Mouse (Mus musculus): Measurements from ENCODE around the gene Klf2. TPM values are rescaled to one million over a fixed set of nuclear protein-coding genes. Genes with fewer than 3 reads are reported as not detected.

Klf2 gene
- polyA plus RNA-seq (2012; rRNA removed; ENCODE audit: low replicate concordance) = 40.6 and 287 TPM in 2 replicates

DNA sequence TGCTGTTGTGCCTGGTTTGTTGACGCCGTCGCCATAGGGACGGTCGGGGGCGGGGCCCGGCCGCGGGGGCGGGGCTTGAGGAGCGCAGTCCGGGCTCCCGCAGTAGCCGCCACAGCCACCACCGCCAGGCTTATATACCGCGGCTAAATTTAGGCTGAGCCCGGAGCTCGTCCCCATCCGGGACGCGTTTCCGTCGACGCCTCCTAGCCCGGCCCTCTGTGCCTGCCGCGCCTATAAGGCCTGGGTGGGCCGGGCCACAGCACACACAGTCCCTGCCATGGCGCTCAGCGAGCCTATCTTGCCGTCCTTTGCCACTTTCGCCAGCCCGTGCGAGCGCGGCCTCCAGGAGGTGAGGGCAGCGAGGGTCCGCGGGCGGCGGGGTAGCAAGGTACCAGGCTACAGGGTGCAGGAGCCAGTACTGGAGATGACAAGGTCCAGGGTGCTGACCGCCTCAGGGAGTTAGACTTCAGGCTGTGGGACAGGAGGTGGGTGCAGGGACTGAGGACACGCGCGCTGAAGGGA, at the start of gene Klf2:
Klf2 (plus strand) TSS at position 233 of the 522 bp plus-strand sequence.

DNA sequence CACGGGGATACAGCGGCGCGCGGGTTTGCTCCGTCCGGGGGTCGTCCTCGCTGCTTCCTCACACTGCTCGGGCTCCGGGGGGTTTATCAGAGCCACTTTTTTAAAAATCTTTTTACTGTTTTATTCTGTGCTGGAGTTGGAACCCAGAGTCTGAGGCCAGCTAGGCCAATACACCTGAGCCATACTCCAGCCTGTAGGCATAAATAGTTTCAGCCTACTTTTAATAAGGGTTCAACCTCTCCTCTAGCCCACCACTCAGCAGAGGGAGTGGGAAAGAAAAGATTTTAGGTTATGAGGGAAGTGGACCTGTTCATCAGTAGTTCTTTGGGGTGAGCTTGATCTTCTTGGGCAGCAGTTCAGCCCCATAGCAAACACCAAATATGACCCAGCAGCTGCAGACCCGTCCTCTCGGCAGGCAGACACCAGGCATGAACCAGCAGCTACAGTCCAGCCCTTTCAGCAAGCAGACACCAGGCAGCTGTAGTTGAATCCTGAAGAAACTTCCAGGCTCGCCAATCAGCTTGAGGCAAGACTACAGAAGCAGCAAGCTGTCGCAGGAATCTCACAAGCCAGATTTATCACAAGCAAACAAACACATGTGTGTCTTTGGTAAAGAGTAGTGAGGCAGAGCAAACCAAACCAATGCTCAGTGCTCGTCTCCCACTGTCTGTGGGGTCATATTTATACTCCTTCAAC, 13.5 kb upstream of the Klf2 start, which contains the start of gene Gm10282:
Gm10282 (minus strand) TSS at position 51 of the 696 bp plus-strand sequence.

Other genes with a start within 250 kb of the Klf2 start
- gene Olfr373, start 235.9 kb upstream of the Klf2 start, polyA plus RNA-seq (2012; rRNA removed; ENCODE audit: low replicate concordance) = not detected in 2 replicates
- 0.01 TPM in 1 of 2 replicates, not detected in the other for gene Olfr374, start 212.0 kb upstream of the Klf2 start, polyA plus RNA-seq (2012; rRNA removed; ENCODE audit: low replicate concordance)
- gene Tpm4, start 184.1 kb upstream of the Klf2 start, polyA plus RNA-seq (2012; rRNA removed; ENCODE audit: low replicate concordance) = 85.9 and 92.6 TPM in 2 replicates
- 29.9 and 44.0 TPM in 2 replicates for gene Rab8a, start 157.8 kb upstream of the Klf2 start, polyA plus RNA-seq (2012; rRNA removed; ENCODE audit: low replicate concordance)
- gene Hsh2d, start 129.4 kb upstream of the Klf2 start, polyA plus RNA-seq (2012; rRNA removed; ENCODE audit: low replicate concordance) = 5.5 and 10.6 TPM in 2 replicates
- gene Cib3, start 106.2 kb upstream of the Klf2 start, polyA plus RNA-seq (2012; rRNA removed; ENCODE audit: low replicate concordance) = 0.14 and 0.19 TPM in 2 replicates
- not detected in 2 replicates for gene Gm11034, start 105.4 kb upstream of the Klf2 start, polyA plus RNA-seq (2012; rRNA removed; ENCODE audit: low replicate concordance)
- 31.5 and 53.5 TPM in 2 replicates for gene Fam32a, start 99.3 kb upstream of the Klf2 start, polyA plus RNA-seq (2012; rRNA removed; ENCODE audit: low replicate concordance)
- gene Ap1m1, start 79.0 kb upstream of the Klf2 start, polyA plus RNA-seq (2012; rRNA removed; ENCODE audit: low replicate concordance) = 87.1 and 87.7 TPM in 2 replicates
- gene Gm10282, start 13.8 kb upstream of the Klf2 start, polyA plus RNA-seq (2012; rRNA removed; ENCODE audit: low replicate concordance) = 0.70 and 1.5 TPM in 2 replicates
- gene Eps15l1, start 102.4 kb downstream of the Klf2 start, polyA plus RNA-seq (2012; rRNA removed; ENCODE audit: low replicate concordance) = 34.9 and 54.3 TPM in 2 replicates
- 0.32 and 0.99 TPM in 2 replicates for gene Calr3, start 124.8 kb downstream of the Klf2 start, polyA plus RNA-seq (2012; rRNA removed; ENCODE audit: low replicate concordance)
- gene 1700030K09Rik, start 124.8 kb downstream of the Klf2 start, polyA plus RNA-seq (2012; rRNA removed; ENCODE audit: low replicate concordance) = 7.1 and 11.2 TPM in 2 replicates
- 39.3 and 67.4 TPM in 2 replicates for gene Cherp, start 156.2 kb downstream of the Klf2 start, polyA plus RNA-seq (2012; rRNA removed; ENCODE audit: low replicate concordance)
- 87.1 and 87.8 TPM in 2 replicates for gene Slc35e1, start 173.6 kb downstream of the Klf2 start, polyA plus RNA-seq (2012; rRNA removed; ENCODE audit: low replicate concordance)
- gene Med26, start 229.2 kb downstream of the Klf2 start, polyA plus RNA-seq (2012; rRNA removed; ENCODE audit: low replicate concordance) = 9.3 and 19.0 TPM in 2 replicates

Data from mammary gland, adult 2 months (tissue).